Mouse (Mus musculus) G1E (cell line): ENCODE data around the gene Nans. TPM values are rescaled to one million over a fixed set of nuclear protein-coding genes. Genes with fewer than 3 reads are reported as not detected.
A peak's percentile ranks its signal among the peaks of the same experiment; 100 is the strongest.

Experiments used
- ATAC-seq: 2 replicates; pipeline ENCODE4 v1.8.0; 2016; ENCODE audit warnings: mild to moderate bottlenecking; ENCODE audit not compliant: insufficient number of reproducible peaks, poor library complexity, low FRiP score, severe bottlenecking; ENCODE audit errors: extremely low read depth
- DNase-seq: peaks from one replicate; pipeline ENCODE4 v3.0.0; 2012; ENCODE audit warnings: low spot score
- H3K27me3 ChIP-seq: 2 replicates; pipeline ENCODE4 v1.6.1; 2012; ENCODE audit warnings: mild to moderate bottlenecking, low read length, inconsistent platforms; ENCODE audit not compliant: insufficient read depth
- H3K36me3 ChIP-seq: replicated peaks from 2 replicates; pipeline ENCODE3; 2012; ENCODE audit warnings: mild to moderate bottlenecking, inconsistent platforms
- H3K4me1 ChIP-seq: 2 replicates; pipeline ENCODE4 v1.6.1; 2012; ENCODE audit warnings: low read depth, low read length, inconsistent platforms, mixed read lengths; ENCODE audit not compliant: insufficient read depth
- H3K4me3 ChIP-seq: 2 replicates; pipeline ENCODE4 v1.5.1; 2012; ENCODE audit warnings: low read depth, mild to moderate bottlenecking, inconsistent platforms, low read length, moderate library complexity, mixed read lengths
- H3K9me3 ChIP-seq: replicated peaks from 2 replicates; pipeline ENCODE4 v1.6.1; 2012; ENCODE audit warnings: inconsistent platforms
- CTCF ChIP-seq: IDR thresholded peaks from 2 replicates; pipeline ENCODE4 v1.5.1; 2012; ENCODE audit warnings: low read depth, low read length, inconsistent platforms, mixed read lengths
- GATA1 ChIP-seq: IDR thresholded peaks from 2 replicates; pipeline ENCODE4 v1.6.1; 2012; ENCODE audit warnings: borderline replicate concordance, low read length, inconsistent platforms, mixed read lengths
- GATA2 ChIP-seq: IDR thresholded peaks from 2 replicates; pipeline ENCODE4 v1.6.1; 2012; ENCODE audit warnings: low read depth, low read length, inconsistent platforms, borderline replicate concordance
- POLR2AphosphoS5 ChIP-seq: IDR thresholded peaks from 2 replicates; pipeline ENCODE4 v1.6.1; 2012; ENCODE audit warnings: low read depth, low read length, inconsistent platforms; ENCODE audit not compliant: insufficient replicate concordance
- TAL1 ChIP-seq: conservative IDR thresholded peaks from 2 replicates; pipeline ENCODE4 v1.6.1; 2012; ENCODE audit warnings: low read depth, low read length, inconsistent platforms, mixed read lengths
- polyA plus RNA-seq: library from polyadenylated mRNA; stranded (reverse); fragments of >175 nt; gene quantifications from 2 replicates; pipeline ENCODE4 v1.2.3, GENCODE M21; 2012
- total RNA-seq, 2 experiments: library from RNA; stranded (forward) in 1 of 2; stranded (reverse) in 1 of 2; fragments of 200-1000 nt in 1 of 2; fragments of >200 nt in 1 of 2; fragmentation: Nextera tagmentation in 1 of 2; gene quantifications; 2 replicates each; pipeline ENCODE4 v1.2.3; 2014 to 2017

The Nans gene
- total RNA-seq (2014; fragmentation: Nextera tagmentation) = 63.1 and 64.9 TPM in 2 replicates
- total RNA-seq (2017) = 79.3 and 82.6 TPM in 2 replicates
- polyA plus RNA-seq = 55.0 and 57.1 TPM in 2 replicates

GRCm38 (mm10) chr4:46489028-46489925, at the start of gene Nans:
Gene Nans (plus strand): TSS chr4:46489248.
- H3K27me3 ChIP-seq = no peaks in the 10 kb centered on the region
- H3K4me1 ChIP-seq = peaks cover 43% of the 10 kb centered on the region
- H3K9me3 ChIP-seq = no peaks in the 10 kb centered on the region
- TF ChIP-seq GATA2 (no peak), TAL1 (no peak), CTCF (no peak), POLR2AphosphoS5 (no peak), GATA1 (no peak)
- DNase-seq (peak; percentile 95), ATAC-seq (peak; percentile 82)
- peak within 1 kb of the TSS; percentile 95 for H3K4me3 ChIP-seq
- H3K36me3 ChIP-seq = peaks cover 39% of the 10 kb centered on the region

DNA sequence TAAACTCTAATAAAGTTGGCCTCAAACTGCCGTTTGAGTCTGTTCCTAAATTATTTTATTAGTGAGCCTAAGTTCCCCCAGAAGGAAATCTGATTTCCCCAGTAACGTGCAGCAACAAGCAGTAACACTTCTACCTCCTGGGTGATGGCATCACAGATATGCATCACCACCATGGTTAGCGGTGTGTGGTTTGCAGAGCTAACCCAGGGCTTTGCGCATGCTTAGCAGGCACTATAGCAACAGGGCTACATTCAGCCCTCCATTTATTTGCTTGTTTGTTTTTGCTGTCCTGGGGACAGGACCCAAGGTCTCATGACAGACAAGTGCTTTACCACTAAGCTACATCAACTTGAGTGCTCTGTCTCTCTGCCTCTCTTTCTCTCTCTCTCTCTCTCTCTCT, 46.5 kb upstream of the Nans start:
- TF ChIP-seq CTCF (no peak), TAL1 (no peak), GATA1 (no peak), POLR2AphosphoS5 (no peak), GATA2 (no peak)
- Histone ChIP-seq H3K27me3 (no peaks in the 10 kb centered on the region), H3K4me1 (peaks cover 25% of the 10 kb centered on the region), H3K4me3 (no peak overlapping the region), H3K36me3 (peaks cover 4% of the 10 kb centered on the region), H3K9me3 (no peaks in the 10 kb centered on the region)
- DNase-seq = no peak
- ATAC-seq = no peak

GRCm38 (mm10) chr4:46445237-46445945, 43.7 kb upstream of the Nans start:
- H3K27me3 ChIP-seq = no peaks in the 10 kb centered on the region
- peaks cover 6% of the 10 kb centered on the region for H3K36me3 ChIP-seq
- H3K9me3 ChIP-seq = no peaks in the 10 kb centered on the region
- peaks cover 54% of the 10 kb centered on the region for H3K4me1 ChIP-seq
- TF ChIP-seq TAL1 (no peak), POLR2AphosphoS5 (no peak), GATA2 (no peak), GATA1 (no peak), CTCF (no peak)
- no peak for ATAC-seq
- no peak overlapping the region for H3K4me3 ChIP-seq
- no peak for DNase-seq

DNA sequence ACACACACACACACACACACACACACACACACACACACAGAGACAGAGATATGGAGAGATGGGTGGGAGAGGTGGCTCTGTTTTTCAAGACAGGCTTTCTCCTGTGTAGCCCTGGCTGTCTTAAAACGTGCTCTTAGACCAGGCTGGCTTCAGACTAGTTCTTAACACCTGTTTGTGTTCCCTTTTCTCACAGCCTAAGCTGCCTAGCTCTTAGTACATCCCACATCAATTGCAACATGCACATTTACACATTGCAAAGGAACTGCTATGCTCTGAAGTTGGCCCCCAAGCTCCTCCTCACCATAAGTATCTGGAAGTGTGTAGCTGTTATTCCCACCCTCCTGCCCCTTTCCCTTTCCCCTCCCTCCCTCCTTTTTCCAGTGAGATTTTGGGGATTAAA, 41.6 kb upstream of the Nans start:
- Histone ChIP-seq H3K9me3 (no peaks in the 10 kb centered on the region), H3K27me3 (no peaks in the 10 kb centered on the region), H3K4me1 (peaks cover 51% of the 10 kb centered on the region), H3K4me3 (no peak overlapping the region), H3K36me3 (peaks cover 8% of the 10 kb centered on the region)
- no peak for TF ChIP-seq CTCF
- TF ChIP-seq POLR2AphosphoS5 = no peak
- no peak for TF ChIP-seq TAL1
- TF ChIP-seq GATA1 = no peak
- no peak for TF ChIP-seq GATA2
- ATAC-seq (no peak), DNase-seq (no peak)

- TF ChIP-seq CTCF = no peak
- no peak for TF ChIP-seq POLR2AphosphoS5
- no peak for TF ChIP-seq GATA1
- TF ChIP-seq TAL1 = no peak
- TF ChIP-seq GATA2 = no peak
- Histone ChIP-seq H3K4me1 (peaks cover 58% of the 10 kb centered on the region), H3K4me3 (no peak overlapping the region; the same call in 1 of the 2 replicates), H3K9me3 (no peaks in the 10 kb centered on the region), H3K27me3 (no peaks in the 10 kb centered on the region), H3K36me3 (peaks cover 16% of the 10 kb centered on the region)
- ATAC-seq (no peak), DNase-seq (no peak)
These were observed 40.2 kb upstream of the Nans start for GRCm38 (mm10) chr4:46448886-46449285.

- no peaks in the 10 kb centered on the region for H3K27me3 ChIP-seq
- H3K9me3 ChIP-seq = no peaks in the 10 kb centered on the region
- no peak for DNase-seq
- peaks cover 19% of the 10 kb centered on the region for H3K36me3 ChIP-seq
- TF ChIP-seq GATA1 = no peak
- TF ChIP-seq POLR2AphosphoS5 = no peak
- TF ChIP-seq CTCF = no peak
- no peak for TF ChIP-seq GATA2
- TF ChIP-seq TAL1 = no peak
- H3K4me3 ChIP-seq = peak overlapping the region; percentile 81
- H3K4me1 ChIP-seq = peaks cover 66% of the 10 kb centered on the region
- ATAC-seq = no peak
These were observed 39.0 kb upstream of the Nans start for GRCm38 (mm10) chr4:46450020-46450518.
